Mouse (Mus musculus): ENCODE measurements around the gene Ankrd36. TPM values are rescaled to one million over a fixed set of nuclear protein-coding genes. Genes with fewer than 3 reads are reported as not detected.

Ankrd36 gene
- polyA plus RNA-seq, 1 experiment from 2014 or later = not detected

GRCm38 (mm10) chr11:5703341-5703740, 133.9 kb downstream of the Ankrd36 start:
- Histone ChIP-seq H3K27me3 (ENCODE audit: control insufficient read depth, insufficient read depth, low read length) (no peaks in the 10 kb centered on the region), H3K9ac (ENCODE audit: low read length) (no peak overlapping the region), H3K36me3 (ENCODE audit: control insufficient read depth, insufficient read depth, low read length) (peaks cover 2% of the 10 kb centered on the region; the same call in 1 of the 2 replicates), H3K4me2 (replicated peaks; ENCODE audit: low read depth) (no peak overlapping the region), H3K4me1 (replicated peaks; ENCODE audit: control insufficient read depth, insufficient read depth) (0 out of 2 replicates have a peak, but pooled peaks cover 2% of the 10 kb centered on the region), H3K9me3 (ENCODE audit: control insufficient read depth, low read length) (no peaks in the 10 kb centered on the region), H3K27ac (replicated peaks) (no peak overlapping the region), H3K4me3 (ENCODE audit: low read depth, low read length) (no peak overlapping the region)
- WGBS = 84% methylated on average over 1 of the region's 1 CpGs
- no peak for TF ChIP-seq EP300 (optimal IDR thresholded peaks at IDR 0.05)
- TF ChIP-seq CTCF (IDR thresholded peaks at IDR 0.05; ENCODE audit: low read depth) = 0 out of 2 replicates have a peak, but pooled peaks have one; percentile 11
- no peak for DNase-seq (ENCODE audit: low spot score)
- no peak for ATAC-seq (ENCODE audit: low FRiP score, low TSS enrichment)

GRCm38 (mm10) chr11:5705972-5706371, 136.5 kb downstream of the Ankrd36 start:
- no peak for TF ChIP-seq CTCF (IDR thresholded peaks at IDR 0.05; ENCODE audit: low read depth)
- TF ChIP-seq EP300 (optimal IDR thresholded peaks at IDR 0.05) = no peak
- H3K4me3 ChIP-seq (ENCODE audit: low read depth, low read length) = no peak overlapping the region; the same call in 1 of the 2 replicates

GRCm38 (mm10) chr11:5706874-5707529, 137.5 kb downstream of the Ankrd36 start:
- ATAC-seq (ENCODE audit: low FRiP score, low TSS enrichment) (peak; percentile 69), DNase-seq (ENCODE audit: low spot score) (peak; percentile 63)
- no peak for TF ChIP-seq CTCF (IDR thresholded peaks at IDR 0.05; ENCODE audit: low read depth)
- TF ChIP-seq EP300 (optimal IDR thresholded peaks at IDR 0.05) = no peak
- H3K36me3 ChIP-seq (ENCODE audit: control insufficient read depth, insufficient read depth, low read length) = peaks cover 2% of the 10 kb centered on the region; the same call in 1 of the 2 replicates
- peak overlapping the region; percentile 90 for H3K4me2 ChIP-seq (replicated peaks; ENCODE audit: low read depth)
- whole genome bisulfite sequencing = under 1% methylated on average over 43 of the region's 43 CpGs
- no peaks in the 10 kb centered on the region for H3K9me3 ChIP-seq (ENCODE audit: control insufficient read depth, low read length)
- 0 out of 2 replicates have a peak, but pooled peaks cover 2% of the 10 kb centered on the region for H3K4me1 ChIP-seq (replicated peaks; ENCODE audit: control insufficient read depth, insufficient read depth)
- H3K27ac ChIP-seq (replicated peaks) = peak overlapping the region; percentile 74
- H3K9ac ChIP-seq (ENCODE audit: low read length) = peak overlapping the region; percentile 91
- no peaks in the 10 kb centered on the region for H3K27me3 ChIP-seq (ENCODE audit: control insufficient read depth, insufficient read depth, low read length)
- peak overlapping the region; percentile 98 for H3K4me3 ChIP-seq (ENCODE audit: low read depth, low read length)

More at GRCm38 (mm10) chr11:5705972-5706371, 136.5 kb downstream of the Ankrd36 start:
- peaks cover 2% of the 10 kb centered on the region; the same call in 1 of the 2 replicates for H3K36me3 ChIP-seq (ENCODE audit: control insufficient read depth, insufficient read depth, low read length)
- no peaks in the 10 kb centered on the region for H3K9me3 ChIP-seq (ENCODE audit: control insufficient read depth, low read length)
- no peak overlapping the region for H3K9ac ChIP-seq (ENCODE audit: low read length)
- H3K27ac ChIP-seq (replicated peaks) = no peak overlapping the region
- DNase-seq (ENCODE audit: low spot score) (no peak), ATAC-seq (ENCODE audit: low FRiP score, low TSS enrichment) (no peak)
- 0 out of 2 replicates have a peak, but pooled peaks cover 2% of the 10 kb centered on the region for H3K4me1 ChIP-seq (replicated peaks; ENCODE audit: control insufficient read depth, insufficient read depth)
- no peaks in the 10 kb centered on the region for H3K27me3 ChIP-seq (ENCODE audit: control insufficient read depth, insufficient read depth, low read length)
- WGBS = 83% methylated on average over 9 of the region's 9 CpGs
- peak overlapping the region; percentile 90 for H3K4me2 ChIP-seq (replicated peaks; ENCODE audit: low read depth)

GRCm38 (mm10) chr11:5707530-5708353, 138.3 kb downstream of the Ankrd36 start:
- 0 out of 2 replicates have a peak, but pooled peaks cover 2% of the 10 kb centered on the region for H3K4me1 ChIP-seq (replicated peaks; ENCODE audit: control insufficient read depth, insufficient read depth)
- peaks cover 2% of the 10 kb centered on the region; the same call in 1 of the 2 replicates for H3K36me3 ChIP-seq (ENCODE audit: control insufficient read depth, insufficient read depth, low read length)
- peak; percentile 98 for DNase-seq (ENCODE audit: low spot score)
- WGBS = 20% methylated on average over 46 of the region's 50 CpGs
- H3K4me3 ChIP-seq (ENCODE audit: low read depth, low read length) = peak overlapping the region; percentile 98
- ATAC-seq (ENCODE audit: low FRiP score, low TSS enrichment) = peak; percentile 95
- H3K9ac ChIP-seq (ENCODE audit: low read length) = peak overlapping the region; percentile 91
- no peaks in the 10 kb centered on the region for H3K9me3 ChIP-seq (ENCODE audit: control insufficient read depth, low read length)
- H3K27ac ChIP-seq (replicated peaks) = peak overlapping the region; percentile 74
- H3K4me2 ChIP-seq (replicated peaks; ENCODE audit: low read depth) = peak overlapping the region; percentile 90
- H3K27me3 ChIP-seq (ENCODE audit: control insufficient read depth, insufficient read depth, low read length) = no peaks in the 10 kb centered on the region
- no peak for TF ChIP-seq EP300 (optimal IDR thresholded peaks at IDR 0.05)
- 0 out of 2 replicates have a peak, but pooled peaks have one; percentile 10 for TF ChIP-seq CTCF (IDR thresholded peaks at IDR 0.05; ENCODE audit: low read depth)

GRCm38 (mm10) chr11:5715179-5715578, 145.7 kb downstream of the Ankrd36 start:
- Histone ChIP-seq H3K4me1 (replicated peaks; ENCODE audit: control insufficient read depth, insufficient read depth) (no peaks in the 10 kb centered on the region), H3K4me3 (ENCODE audit: low read depth, low read length) (no peak overlapping the region), H3K4me2 (replicated peaks; ENCODE audit: low read depth) (no peak overlapping the region), H3K27me3 (ENCODE audit: control insufficient read depth, insufficient read depth, low read length) (no peaks in the 10 kb centered on the region), H3K9me3 (ENCODE audit: control insufficient read depth, low read length) (no peaks in the 10 kb centered on the region), H3K27ac (replicated peaks) (no peak overlapping the region), H3K36me3 (ENCODE audit: control insufficient read depth, insufficient read depth, low read length) (peaks cover 19% of the 10 kb centered on the region), H3K9ac (ENCODE audit: low read length) (no peak overlapping the region)
- no peak for ATAC-seq (ENCODE audit: low FRiP score, low TSS enrichment)
- TF ChIP-seq CTCF (IDR thresholded peaks at IDR 0.05; ENCODE audit: low read depth) (no peak), EP300 (optimal IDR thresholded peaks at IDR 0.05) (no peak)
- DNase-seq (ENCODE audit: low spot score) = no peak
- 86% methylated on average over 9 of the region's 9 CpGs for WGBS

All from stomach, postnatal 0 days (tissue).